In the genomic region with DNA sequence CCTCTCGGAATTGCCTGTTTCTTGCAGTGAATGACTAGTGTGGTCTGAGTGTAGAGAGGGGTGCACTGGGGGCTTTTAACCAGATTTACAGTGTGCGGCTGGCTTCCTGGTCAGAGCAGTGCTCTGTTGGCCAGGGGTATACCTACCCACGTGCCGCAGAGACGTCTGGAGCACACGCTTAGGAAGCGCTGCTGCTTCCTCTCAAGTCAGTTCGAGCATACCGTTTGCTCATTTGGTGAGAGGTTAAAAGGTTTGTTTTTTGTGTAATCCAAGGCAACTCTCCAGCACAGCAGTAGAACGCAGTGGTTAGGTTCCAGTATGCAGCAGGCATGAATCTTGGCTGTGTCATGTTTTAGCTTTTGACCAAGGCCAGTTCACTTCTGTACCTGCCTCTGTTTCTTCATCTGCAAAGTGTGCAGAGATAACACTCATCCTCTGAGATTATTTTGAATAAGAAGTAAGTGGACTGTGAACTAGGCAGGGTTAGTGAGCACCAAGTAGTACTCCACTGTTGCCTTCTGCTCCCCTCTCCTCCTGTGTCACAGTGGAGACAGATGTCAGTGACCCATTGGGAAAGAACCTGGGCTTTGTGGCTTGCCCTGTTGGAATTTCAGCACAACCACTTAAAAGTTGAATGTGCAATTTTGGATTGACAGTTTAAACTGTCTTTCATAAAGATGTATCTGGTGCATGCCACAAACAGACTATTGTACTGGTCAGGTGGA, we compare ENCODE assay signal across 27 mouse cellular contexts.
A peak's percentile ranks its signal among the peaks of the same experiment; 100 is the strongest.
DNase-seq lines count a peak whose midpoint lies in the region; ATAC-seq lines count a peak whose summit lies in the region.
"Had no signal": no experiment of that assay in that cellular context is flagged by ENCODE, and none has a peak within 500 bp of the region (broad histone marks: within the 10 kb centered on the region; RNA-seq: fewer than 3 reads in every experiment).

No protein-coding gene starts in this region.

- no peak for DNase-seq in forebrain, embryonic 14.5 days (ENCODE audit: low spot score)
- no peak for DNase-seq in kidney, adult 9 months
- no peak for DNase-seq in right cerebral cortex, postnatal 25 days
- DNase-seq: adrenal gland, postnatal 10 days; cerebellum, adult 8-10 months; cerebellum, postnatal 36 days; gastrocnemius, postnatal 10 days; heart, adult 18-20 months; heart, postnatal 14 days; left cerebral cortex, postnatal 4 days; lung, adult 18-20 months; lung, postnatal 10 days; retina, postnatal 1 day; thymus, postnatal 25 days had no signal

- no peak overlapping the region for H3K4me3 ChIP-seq in forebrain, embryonic 13.5 days
- H3K4me3 ChIP-seq in forebrain, embryonic 14.5 days (ENCODE audit: low read depth, low read length) = no peak overlapping the region
- no peak overlapping the region for H3K4me3 ChIP-seq in kidney, embryonic 16.5 days (ENCODE audit: low read length)
- H3K4me3 ChIP-seq: heart, embryonic 12.5 days; hindbrain, embryonic 12.5 days; liver, embryonic 12.5 days; midbrain, embryonic 12.5 days; stomach, embryonic 15.5 days had no signal

- no peaks in the 10 kb centered on the region for H3K9me3 ChIP-seq in forebrain, embryonic 13.5 days (replicated peaks)
- no peaks in the 10 kb centered on the region for H3K9me3 ChIP-seq in forebrain, embryonic 14.5 days (replicated peaks; ENCODE audit: control insufficient read depth, low read length)
- H3K9me3 ChIP-seq in kidney, embryonic 16.5 days (ENCODE audit: low read length) = no peaks in the 10 kb centered on the region
- H3K9me3 ChIP-seq: G1E; heart, embryonic 12.5 days; hindbrain, embryonic 12.5 days; liver, embryonic 12.5 days; midbrain, embryonic 12.5 days; stomach, embryonic 15.5 days had no signal

- H3K4me2 ChIP-seq in forebrain, embryonic 13.5 days = no peak overlapping the region
- no peak overlapping the region for H3K4me2 ChIP-seq in forebrain, embryonic 14.5 days (ENCODE audit: low read length)
- H3K4me2 ChIP-seq in kidney, embryonic 16.5 days (replicated peaks; ENCODE audit: low read depth, low read length) = no peak overlapping the region
- H3K4me2 ChIP-seq: heart, embryonic 12.5 days; hindbrain, embryonic 12.5 days; liver, embryonic 12.5 days; midbrain, embryonic 12.5 days; stomach, embryonic 15.5 days had no signal

- ATAC-seq in forebrain, embryonic 13.5 days = no peak
- no peak for ATAC-seq in forebrain, embryonic 14.5 days
- peak; percentile 49; the same call in 1 of the 2 replicates for ATAC-seq in kidney, embryonic 16.5 days (ENCODE audit: low FRiP score, low TSS enrichment)
- ATAC-seq in CD4-positive, CD25-positive, alpha-beta regulatory T cell, adult 4 months = peak; percentile 23
- peak; percentile 69 for ATAC-seq in megakaryocyte progenitor cell, adult 5-6 weeks (replicated peaks; ENCODE audit: poor library complexity)
- ATAC-seq: intestine, postnatal 0 days; liver, embryonic 12.5 days; Patski had no signal

- no peaks in the 10 kb centered on the region for H3K27me3 ChIP-seq in forebrain, embryonic 13.5 days
- no peaks in the 10 kb centered on the region for H3K27me3 ChIP-seq in forebrain, embryonic 14.5 days (replicated peaks; ENCODE audit: control insufficient read depth, insufficient read depth, low read length)
- no peaks in the 10 kb centered on the region for H3K27me3 ChIP-seq in kidney, embryonic 16.5 days (ENCODE audit: insufficient read depth, low read length)
- H3K27me3 ChIP-seq: heart, embryonic 12.5 days; hindbrain, embryonic 12.5 days; liver, embryonic 12.5 days; midbrain, embryonic 12.5 days; Patski; stomach, embryonic 15.5 days had no signal

- 0 out of 2 replicates have a peak overlapping the region, but pooled peaks have one; percentile 12 for H3K9ac ChIP-seq in forebrain, embryonic 13.5 days
- no peak overlapping the region for H3K9ac ChIP-seq in forebrain, embryonic 14.5 days (ENCODE audit: low read length)
- no peak overlapping the region for H3K9ac ChIP-seq in kidney, embryonic 16.5 days (replicated peaks; ENCODE audit: low read length)
- H3K9ac ChIP-seq: heart, embryonic 12.5 days; hindbrain, embryonic 12.5 days; liver, embryonic 12.5 days; midbrain, embryonic 12.5 days; stomach, embryonic 15.5 days had no signal

- H3K4me1 ChIP-seq in forebrain, embryonic 13.5 days = peaks cover 35% of the 10 kb centered on the region
- H3K4me1 ChIP-seq in forebrain, embryonic 14.5 days (ENCODE audit: control insufficient read depth, insufficient read depth, low read length) = peaks cover 19% of the 10 kb centered on the region
- H3K4me1 ChIP-seq in kidney, embryonic 16.5 days (ENCODE audit: insufficient read depth, low read length) = peaks cover 16% of the 10 kb centered on the region

- H3K27ac ChIP-seq in forebrain, embryonic 13.5 days = no peak overlapping the region
- H3K27ac ChIP-seq in forebrain, embryonic 14.5 days (ENCODE audit: low read depth, low read length) = no peak overlapping the region
- H3K27ac ChIP-seq in kidney, embryonic 16.5 days (ENCODE audit: low read length) = no peak overlapping the region
- H3K27ac ChIP-seq: hindbrain, embryonic 12.5 days; kidney, postnatal 0 days; liver, embryonic 12.5 days; midbrain, embryonic 12.5 days; stomach, embryonic 15.5 days had no signal

- H3K36me3 ChIP-seq in forebrain, embryonic 13.5 days (ENCODE audit: poor library complexity, severe bottlenecking) = no peaks in the 10 kb centered on the region
- H3K36me3 ChIP-seq in forebrain, embryonic 14.5 days (ENCODE audit: control insufficient read depth, insufficient read depth, low read length) = no peaks in the 10 kb centered on the region
- no peaks in the 10 kb centered on the region for H3K36me3 ChIP-seq in kidney, embryonic 16.5 days (ENCODE audit: insufficient read depth, low read length)
- H3K36me3 ChIP-seq: heart, embryonic 12.5 days; hindbrain, embryonic 12.5 days; liver, embryonic 12.5 days; midbrain, embryonic 12.5 days; stomach, embryonic 15.5 days had no signal

- WGBS in forebrain, embryonic 13.5 days = 80% methylated on average over 10 of the region's 10 CpGs
- WGBS in forebrain, embryonic 14.5 days = 82% methylated on average over 10 of the region's 10 CpGs
- 22% methylated on average over 10 of the region's 10 CpGs for WGBS in kidney, embryonic 16.5 days

Comparison
In these comparisons a context has a peak if more than half of its experiments do, and no peak if none do; other contexts are left out.
1. ATAC-seq: peak in kidney, embryonic 16.5 days (single experiment), CD4-positive, CD25-positive, alpha-beta regulatory T cell, adult 4 months (single experiment) and megakaryocyte progenitor cell, adult 5-6 weeks (single experiment); none in forebrain, embryonic 13.5 days (single experiment) and forebrain, embryonic 14.5 days (single experiment).